Mouse (Mus musculus): ENCODE measurements around the gene Ksr2. TPM values are rescaled to one million over a fixed set of nuclear protein-coding genes. Genes with fewer than 3 reads are reported as not detected.

Gene Ksr2
- total and polyA plus RNA-seq, 3 experiments, result 0.05 TPM; not detected in 2

DNA sequence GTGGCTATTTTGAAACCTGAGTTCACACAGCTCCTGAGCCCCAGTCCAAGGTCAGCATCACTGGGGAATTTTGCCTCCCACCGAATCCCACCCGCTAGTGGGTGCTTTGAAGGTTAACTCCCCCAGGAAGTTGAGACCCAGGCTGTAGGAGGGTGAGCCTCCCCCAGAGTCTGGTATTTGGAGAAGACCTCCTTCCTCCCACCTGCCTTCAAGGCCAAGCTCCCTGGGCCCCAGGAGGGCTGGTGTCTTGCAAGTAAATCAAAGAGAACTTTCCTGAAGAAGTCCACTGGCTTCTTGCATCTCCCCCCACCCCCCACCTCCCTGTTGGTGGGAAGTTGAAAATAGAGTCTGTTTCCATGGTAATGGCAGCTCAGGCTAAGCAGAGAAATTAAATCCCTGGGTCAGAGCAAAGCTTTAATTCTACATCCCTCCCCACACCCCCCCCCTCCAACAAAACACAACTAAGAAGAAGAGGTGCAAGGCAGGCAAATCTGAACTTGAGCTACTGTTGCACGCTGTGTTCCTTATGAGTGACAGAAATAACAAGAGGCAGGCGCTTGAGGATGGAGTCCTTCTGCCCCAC is 274.1 kb downstream of the Ksr2 start:
- no peak overlapping the region for H3K4me3 ChIP-seq (ENCODE audit: low read depth, low read length)
- TF ChIP-seq GATA1 (IDR thresholded peaks at IDR 0.05; ENCODE audit: borderline replicate concordance, low read length), result no peak
- no peak for TF ChIP-seq TAL1 (conservative IDR thresholded peaks at IDR 0.05; ENCODE audit: low read depth, low read length)
- no peak for TF ChIP-seq GATA2 (IDR thresholded peaks at IDR 0.05; ENCODE audit: borderline replicate concordance, low read depth, low read length)
- no peak for TF ChIP-seq CTCF (IDR thresholded peaks at IDR 0.05; ENCODE audit: low read depth, low read length)
- TF ChIP-seq POLR2AphosphoS5 (IDR thresholded peaks at IDR 0.05; ENCODE audit: insufficient replicate concordance, low read depth, low read length), result no peak
- ATAC-seq (ENCODE audit: extremely low read depth, insufficient number of reproducible peaks, low FRiP score, poor library complexity, severe bottlenecking), result no peak
- H3K36me3 ChIP-seq (replicated peaks), result no peaks in the 10 kb centered on the region
- H3K9me3 ChIP-seq (replicated peaks), result peaks cover 89% of the 10 kb centered on the region
- H3K27me3 ChIP-seq (ENCODE audit: insufficient read depth, low read length), result no peaks in the 10 kb centered on the region
- DNase-seq (ENCODE audit: low spot score), result no peak
- no peaks in the 10 kb centered on the region for H3K4me1 ChIP-seq (ENCODE audit: insufficient read depth, low read depth, low read length)

DNA sequence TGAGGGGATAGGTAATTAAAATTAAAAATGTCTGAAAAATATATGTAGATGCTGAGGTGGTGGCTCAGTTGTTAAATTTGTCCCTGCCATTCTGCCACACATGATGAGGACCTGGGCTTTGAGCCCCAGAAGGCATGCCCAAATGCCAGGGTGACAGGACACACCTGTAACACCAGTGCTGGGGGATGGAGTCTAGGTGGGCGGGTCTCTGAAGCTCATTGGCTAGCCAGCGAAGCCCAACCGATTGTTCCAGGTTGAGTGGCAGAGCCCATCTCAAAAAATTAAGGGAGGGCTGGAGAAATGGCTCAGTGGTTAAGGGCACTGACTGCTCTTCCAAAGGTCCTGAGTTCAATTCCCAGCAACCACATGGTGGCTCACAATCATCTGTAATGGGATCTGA is 274.9 kb downstream of the Ksr2 start:
- H3K36me3 ChIP-seq (replicated peaks), result no peaks in the 10 kb centered on the region

DNA sequence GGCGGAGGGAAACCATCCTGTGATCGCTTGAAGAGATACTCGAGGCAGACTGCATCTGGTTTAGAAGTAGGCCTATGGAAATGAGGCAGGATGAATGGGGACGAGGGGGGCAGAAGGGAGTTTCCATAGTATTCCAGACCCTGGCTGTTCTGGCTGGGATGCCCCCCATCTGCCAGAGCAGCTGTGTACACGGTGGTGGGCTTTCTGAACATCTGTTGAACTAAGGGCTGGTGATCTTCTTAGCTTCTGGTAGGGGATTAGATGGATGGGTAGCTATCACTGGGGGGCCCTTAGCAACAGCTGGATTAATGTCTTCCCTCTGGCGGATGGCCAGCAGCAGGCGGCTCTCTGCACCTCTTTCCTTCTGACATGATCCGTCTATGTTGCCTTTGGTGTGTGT is 276.0 kb downstream of the Ksr2 start:
- Histone ChIP-seq H3K4me1 (ENCODE audit: insufficient read depth, low read depth, low read length) (no peaks in the 10 kb centered on the region), H3K36me3 (replicated peaks) (no peaks in the 10 kb centered on the region), H3K9me3 (replicated peaks) (peaks cover 87% of the 10 kb centered on the region), H3K4me3 (ENCODE audit: low read depth, low read length) (no peak overlapping the region), H3K27me3 (ENCODE audit: insufficient read depth, low read length) (no peaks in the 10 kb centered on the region)
- no peak for DNase-seq (ENCODE audit: low spot score)
- TF ChIP-seq GATA2 (IDR thresholded peaks at IDR 0.05; ENCODE audit: borderline replicate concordance, low read depth, low read length), result no peak
- no peak for TF ChIP-seq CTCF (IDR thresholded peaks at IDR 0.05; ENCODE audit: low read depth, low read length)
- no peak for ATAC-seq (ENCODE audit: extremely low read depth, insufficient number of reproducible peaks, low FRiP score, poor library complexity, severe bottlenecking)

More for the DNA sequence above, 274.9 kb downstream of the Ksr2 start:
- no peak for TF ChIP-seq CTCF (IDR thresholded peaks at IDR 0.05; ENCODE audit: low read depth, low read length)
- no peak for TF ChIP-seq POLR2AphosphoS5 (IDR thresholded peaks at IDR 0.05; ENCODE audit: insufficient replicate concordance, low read depth, low read length)
- no peak for TF ChIP-seq TAL1 (conservative IDR thresholded peaks at IDR 0.05; ENCODE audit: low read depth, low read length)
- no peak for TF ChIP-seq GATA1 (IDR thresholded peaks at IDR 0.05; ENCODE audit: borderline replicate concordance, low read length)
- TF ChIP-seq GATA2 (IDR thresholded peaks at IDR 0.05; ENCODE audit: borderline replicate concordance, low read depth, low read length), result no peak
- ATAC-seq (ENCODE audit: extremely low read depth, insufficient number of reproducible peaks, low FRiP score, poor library complexity, severe bottlenecking), result no peak
- no peak for DNase-seq (ENCODE audit: low spot score)
- Histone ChIP-seq H3K9me3 (replicated peaks) (peaks cover 88% of the 10 kb centered on the region), H3K4me1 (ENCODE audit: insufficient read depth, low read depth, low read length) (no peaks in the 10 kb centered on the region), H3K4me3 (ENCODE audit: low read depth, low read length) (no peak overlapping the region), H3K27me3 (ENCODE audit: insufficient read depth, low read length) (no peaks in the 10 kb centered on the region)

DNA sequence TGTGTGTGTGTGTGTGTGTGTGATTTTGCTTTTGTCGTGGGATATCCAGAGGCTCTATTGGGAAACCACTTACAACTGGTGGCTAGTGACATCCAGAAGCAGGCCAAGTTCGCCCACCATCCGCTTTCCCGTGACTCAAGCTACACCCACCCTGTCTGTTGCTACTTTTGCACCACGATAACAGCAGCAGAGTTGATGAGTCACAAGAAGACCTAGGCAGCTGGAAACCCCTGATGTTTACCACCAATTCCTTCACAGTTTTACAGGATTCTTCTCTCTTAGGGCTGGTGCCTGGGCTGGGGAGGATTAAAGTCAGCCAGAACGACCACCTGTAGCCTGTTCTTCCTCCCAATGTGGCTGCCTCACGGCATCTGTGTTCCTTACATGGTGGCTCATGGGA is 277.5 kb downstream of the Ksr2 start:
- no peak for TF ChIP-seq GATA2 (IDR thresholded peaks at IDR 0.05; ENCODE audit: borderline replicate concordance, low read depth, low read length)
- no peak for TF ChIP-seq POLR2AphosphoS5 (IDR thresholded peaks at IDR 0.05; ENCODE audit: insufficient replicate concordance, low read depth, low read length)
- TF ChIP-seq TAL1 (conservative IDR thresholded peaks at IDR 0.05; ENCODE audit: low read depth, low read length), result no peak
- no peak for TF ChIP-seq CTCF (IDR thresholded peaks at IDR 0.05; ENCODE audit: low read depth, low read length)
- no peak for TF ChIP-seq GATA1 (IDR thresholded peaks at IDR 0.05; ENCODE audit: borderline replicate concordance, low read length)
- Histone ChIP-seq H3K4me1 (ENCODE audit: insufficient read depth, low read depth, low read length) (no peaks in the 10 kb centered on the region), H3K27me3 (ENCODE audit: insufficient read depth, low read length) (no peaks in the 10 kb centered on the region), H3K4me3 (ENCODE audit: low read depth, low read length) (no peak overlapping the region), H3K9me3 (replicated peaks) (peaks cover 87% of the 10 kb centered on the region), H3K36me3 (replicated peaks) (no peaks in the 10 kb centered on the region)
- ATAC-seq (ENCODE audit: extremely low read depth, insufficient number of reproducible peaks, low FRiP score, poor library complexity, severe bottlenecking), result no peak
- no peak for DNase-seq (ENCODE audit: low spot score)

DNA sequence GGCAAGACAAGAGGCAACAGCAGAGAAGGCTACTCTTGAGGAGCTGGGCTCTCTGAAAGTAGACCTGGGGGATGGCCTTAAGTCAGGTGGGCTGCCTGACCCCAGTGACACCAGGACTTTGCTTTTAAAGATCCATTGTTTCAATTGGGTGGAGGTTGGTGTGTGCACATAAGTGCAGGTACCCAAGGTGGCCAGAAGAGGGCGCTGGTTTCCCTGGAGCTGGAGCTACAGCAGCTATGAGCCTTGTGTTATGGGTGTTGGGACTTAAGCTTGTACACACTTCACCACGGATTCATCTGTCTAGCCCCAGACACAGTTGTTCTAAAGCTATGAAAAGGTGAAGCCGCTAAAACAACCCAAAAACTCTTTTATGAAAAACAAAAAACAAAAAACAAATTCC is 279.8 kb downstream of the Ksr2 start:
- ATAC-seq (ENCODE audit: extremely low read depth, insufficient number of reproducible peaks, low FRiP score, poor library complexity, severe bottlenecking), result no peak
- no peak for DNase-seq (ENCODE audit: low spot score)
- no peaks in the 10 kb centered on the region for H3K36me3 ChIP-seq (replicated peaks)
- H3K27me3 ChIP-seq (ENCODE audit: insufficient read depth, low read length), result no peaks in the 10 kb centered on the region
- no peaks in the 10 kb centered on the region for H3K4me1 ChIP-seq (ENCODE audit: insufficient read depth, low read depth, low read length)
- TF ChIP-seq TAL1 (conservative IDR thresholded peaks at IDR 0.05; ENCODE audit: low read depth, low read length) (no peak), CTCF (IDR thresholded peaks at IDR 0.05; ENCODE audit: low read depth, low read length) (no peak), POLR2AphosphoS5 (IDR thresholded peaks at IDR 0.05; ENCODE audit: insufficient replicate concordance, low read depth, low read length) (no peak), GATA2 (IDR thresholded peaks at IDR 0.05; ENCODE audit: borderline replicate concordance, low read depth, low read length) (no peak)
- H3K4me3 ChIP-seq (ENCODE audit: low read depth, low read length), result no peak overlapping the region
- H3K9me3 ChIP-seq (replicated peaks), result peaks cover 86% of the 10 kb centered on the region

DNA sequence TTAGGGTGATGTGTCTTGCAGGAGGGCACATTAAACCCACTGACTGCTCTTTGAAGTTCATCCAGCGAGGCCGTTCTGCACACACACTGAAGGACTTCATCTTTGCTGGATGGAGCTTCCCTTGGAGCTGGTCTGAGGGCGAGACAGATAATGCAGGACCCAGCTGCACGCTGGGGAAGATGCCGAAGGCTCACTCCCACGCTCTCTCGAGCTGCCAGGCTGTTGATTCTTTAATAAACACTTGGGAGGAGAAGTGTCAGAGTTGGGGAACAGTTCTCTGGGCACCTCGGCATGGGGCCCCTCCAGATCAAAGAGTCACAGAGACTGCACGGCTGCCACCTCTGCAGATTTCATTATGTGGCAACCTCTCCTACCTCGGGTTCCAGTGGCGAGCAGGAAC is 280.8 kb downstream of the Ksr2 start:
- ATAC-seq (ENCODE audit: extremely low read depth, insufficient number of reproducible peaks, low FRiP score, poor library complexity, severe bottlenecking) (no peak), DNase-seq (ENCODE audit: low spot score) (no peak)
- Histone ChIP-seq H3K4me3 (ENCODE audit: low read depth, low read length) (no peak overlapping the region), H3K27me3 (ENCODE audit: insufficient read depth, low read length) (no peaks in the 10 kb centered on the region), H3K9me3 (replicated peaks) (peaks cover 90% of the 10 kb centered on the region), H3K4me1 (ENCODE audit: insufficient read depth, low read depth, low read length) (no peaks in the 10 kb centered on the region), H3K36me3 (replicated peaks) (no peaks in the 10 kb centered on the region)
- TF ChIP-seq TAL1 (conservative IDR thresholded peaks at IDR 0.05; ENCODE audit: low read depth, low read length) (no peak), POLR2AphosphoS5 (IDR thresholded peaks at IDR 0.05; ENCODE audit: insufficient replicate concordance, low read depth, low read length) (no peak), CTCF (IDR thresholded peaks at IDR 0.05; ENCODE audit: low read depth, low read length) (no peak), GATA1 (IDR thresholded peaks at IDR 0.05; ENCODE audit: borderline replicate concordance, low read length) (no peak), GATA2 (IDR thresholded peaks at IDR 0.05; ENCODE audit: borderline replicate concordance, low read depth, low read length) (no peak)

Measured in G1E (cell line).